Mouse (Mus musculus) brain, embryonic 14.5 days (tissue): ENCODE data around the gene C2cd3.

Experiments used
- CTCF ChIP-seq: fragments of 200-500 bp; IDR thresholded peaks from 2 replicates; pipeline ENCODE4 v1.5.1; 2012; ENCODE audit warnings: inconsistent platforms, mild to moderate bottlenecking, moderate library complexity, borderline replicate concordance; ENCODE audit not compliant: insufficient read depth, insufficient read length; ENCODE audit errors: extremely low read depth
- POLR2A ChIP-seq: fragments of 200-500 bp; IDR thresholded peaks from 2 replicates; pipeline ENCODE4 v1.6.1; 2012; ENCODE audit warnings: mild to moderate bottlenecking, inconsistent platforms, borderline replicate concordance; ENCODE audit not compliant: poor library complexity, insufficient read depth, insufficient read length, severe bottlenecking; ENCODE audit errors: extremely low read depth

DNA sequence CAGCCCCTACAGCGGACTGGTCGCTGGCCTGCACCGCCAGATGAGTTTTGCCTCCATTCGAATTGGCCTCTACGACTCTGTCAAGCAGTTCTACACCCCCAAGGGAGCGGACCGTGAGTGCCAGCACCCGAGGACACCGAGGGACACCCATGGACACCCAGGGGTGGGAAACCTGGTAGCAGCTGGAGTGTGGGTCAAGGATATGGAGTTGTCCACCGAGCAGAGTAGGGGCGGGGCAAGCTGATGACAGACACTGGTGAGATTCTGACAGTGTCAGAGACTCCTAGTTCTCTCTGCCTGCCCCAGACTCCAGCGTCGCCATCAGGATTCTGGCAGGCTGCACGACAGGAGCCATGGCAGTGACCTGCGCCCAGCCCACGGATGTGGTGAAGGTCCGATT, 108.1 kb downstream of the C2cd3 start:
- no peak for TF ChIP-seq CTCF
- no peak for TF ChIP-seq POLR2A
